Mouse (Mus musculus) left cerebral cortex, adult 18-20 months (tissue): ENCODE measurements around the gene Slc9a3r2. TPM values are rescaled to one million over a fixed set of nuclear protein-coding genes. Genes with fewer than 3 reads are reported as not detected.
"Not testable (repeated sequence)": the region's sequence is repeated elsewhere in the genome, so short reads cannot be mapped to it uniquely, and the experiment has no call there.

Source experiments
- DNase-seq, 2 experiments: peaks; one replicate each; pipeline ENCODE4 v3.0.0; 2021 to 2022; ENCODE audit warnings: low spot score in 2 of 2, mixed read lengths in 1 of 2
- total RNA-seq, 2 experiments: library from RNA; stranded (reverse); gene quantifications; 2 replicates each; pipeline ENCODE4 v1.2.3; 2021

Gene Slc9a3r2
- total RNA-seq, 2 experiments from 2014 or later = 47.3 to 52.7 TPM

DNA sequence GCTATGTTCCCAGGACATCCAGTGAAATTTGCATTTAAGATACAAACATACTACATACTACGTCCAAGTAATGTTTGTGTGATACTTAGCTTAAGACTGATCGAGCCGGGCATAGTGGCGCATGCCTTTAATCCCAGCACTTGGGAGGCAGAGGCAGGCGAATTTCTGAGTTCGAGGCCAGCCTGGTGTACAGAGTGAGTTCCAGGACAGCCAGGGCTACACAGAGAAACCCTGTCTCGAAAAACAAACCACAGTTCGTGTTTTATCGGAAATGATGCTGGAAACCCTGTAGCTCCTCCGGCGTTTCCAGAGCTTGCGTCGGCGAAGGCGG lies 19.1 kb upstream of the Slc9a3r2 start:
- not testable (repeated sequence) for DNase-seq

- DNase-seq = peak; percentile 41 to 57
Observed at GRCm38 (mm10) chr17:24667416-24667815, 17.3 kb upstream of the Slc9a3r2 start.

DNA sequence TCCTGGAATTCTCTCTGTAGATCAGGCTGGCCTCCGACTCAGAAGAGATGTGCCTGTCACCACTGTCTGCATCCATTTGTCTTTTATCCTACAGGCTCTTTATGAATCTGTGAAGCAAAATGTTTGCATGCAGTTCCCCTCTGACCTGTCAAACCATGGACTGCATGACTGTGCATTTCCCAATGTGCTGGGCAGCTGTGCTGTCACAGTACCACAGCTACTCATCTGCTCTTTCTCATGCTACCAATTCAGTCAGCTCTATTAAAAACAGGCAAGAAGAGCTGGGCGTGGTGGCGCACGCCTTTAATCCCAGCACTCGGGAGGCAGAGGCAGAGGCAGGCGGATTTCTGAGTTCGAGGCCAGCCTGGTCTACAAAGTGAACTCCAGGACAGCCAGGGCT lies 16.9 kb upstream of the Slc9a3r2 start:
- DNase-seq = not testable (repeated sequence)

- DNase-seq = no peak
Observed at GRCm38 (mm10) chr17:24658017-24658758, 8.1 kb upstream of the Slc9a3r2 start, which contains the start of gene Npw. Npw (minus strand) TSS chr17:24658457.

- no peak for DNase-seq
Observed at GRCm38 (mm10) chr17:24654969-24655368, 4.8 kb upstream of the Slc9a3r2 start.

- peak; percentile 66 to 67 for DNase-seq
Observed at GRCm38 (mm10) chr17:24653967-24654710, 4.0 kb upstream of the Slc9a3r2 start.

GRCm38 (mm10) chr17:24651835-24652234 lies 1.7 kb upstream of the Slc9a3r2 start:
- no peak for DNase-seq

GRCm38 (mm10) chr17:24650766-24651165 lies 639 bp upstream of the Slc9a3r2 start:
- DNase-seq = no peak

GRCm38 (mm10) chr17:24649581-24650069 lies 502 bp downstream of the Slc9a3r2 start:
- no peak for DNase-seq

GRCm38 (mm10) chr17:24648731-24649377 lies 1.3 kb downstream of the Slc9a3r2 start:
- no peak for DNase-seq

- DNase-seq = no peak
Observed at GRCm38 (mm10) chr17:24647493-24647892, 2.6 kb downstream of the Slc9a3r2 start.

DNA sequence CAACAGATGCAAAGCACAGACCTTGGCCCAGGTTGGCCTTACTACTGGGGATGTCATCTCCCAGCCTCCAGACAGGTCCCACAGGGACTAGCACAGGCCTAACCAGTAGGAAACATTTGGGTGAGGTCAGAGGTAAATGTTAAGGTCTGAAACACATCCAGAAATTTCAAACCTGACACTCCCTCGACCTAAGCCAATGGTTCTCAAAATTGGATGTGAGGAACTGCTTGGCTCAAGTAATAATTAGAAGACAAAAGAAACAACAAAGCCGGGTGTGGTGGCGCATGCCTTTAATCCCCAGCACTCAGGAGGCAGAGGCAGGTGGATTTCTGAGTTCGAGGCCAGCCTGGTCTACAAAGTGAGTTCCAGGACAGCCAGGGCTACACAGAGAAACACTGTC lies 3.7 kb downstream of the Slc9a3r2 start:
- DNase-seq = no peak

DNA sequence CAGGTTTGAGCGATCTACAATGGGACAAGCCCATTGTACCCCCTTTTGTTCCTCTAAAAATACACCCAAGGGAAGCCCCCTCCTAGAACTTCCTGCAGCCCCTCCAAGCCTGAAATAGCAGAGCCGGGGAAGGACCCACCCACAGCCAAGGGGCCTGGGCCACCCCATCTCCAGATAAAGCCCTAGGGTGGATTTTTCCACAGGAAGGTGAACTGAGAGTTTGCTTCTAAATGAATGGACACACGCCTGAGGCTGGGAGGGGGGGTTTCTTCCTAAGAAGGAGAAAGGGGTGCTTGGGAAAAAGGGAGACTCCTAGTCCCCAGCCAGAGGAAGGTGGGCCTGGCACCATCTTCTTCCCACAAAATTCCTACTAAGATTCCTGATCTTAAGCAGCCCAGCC lies 4.2 kb downstream of the Slc9a3r2 start:
- DNase-seq = no peak

DNA sequence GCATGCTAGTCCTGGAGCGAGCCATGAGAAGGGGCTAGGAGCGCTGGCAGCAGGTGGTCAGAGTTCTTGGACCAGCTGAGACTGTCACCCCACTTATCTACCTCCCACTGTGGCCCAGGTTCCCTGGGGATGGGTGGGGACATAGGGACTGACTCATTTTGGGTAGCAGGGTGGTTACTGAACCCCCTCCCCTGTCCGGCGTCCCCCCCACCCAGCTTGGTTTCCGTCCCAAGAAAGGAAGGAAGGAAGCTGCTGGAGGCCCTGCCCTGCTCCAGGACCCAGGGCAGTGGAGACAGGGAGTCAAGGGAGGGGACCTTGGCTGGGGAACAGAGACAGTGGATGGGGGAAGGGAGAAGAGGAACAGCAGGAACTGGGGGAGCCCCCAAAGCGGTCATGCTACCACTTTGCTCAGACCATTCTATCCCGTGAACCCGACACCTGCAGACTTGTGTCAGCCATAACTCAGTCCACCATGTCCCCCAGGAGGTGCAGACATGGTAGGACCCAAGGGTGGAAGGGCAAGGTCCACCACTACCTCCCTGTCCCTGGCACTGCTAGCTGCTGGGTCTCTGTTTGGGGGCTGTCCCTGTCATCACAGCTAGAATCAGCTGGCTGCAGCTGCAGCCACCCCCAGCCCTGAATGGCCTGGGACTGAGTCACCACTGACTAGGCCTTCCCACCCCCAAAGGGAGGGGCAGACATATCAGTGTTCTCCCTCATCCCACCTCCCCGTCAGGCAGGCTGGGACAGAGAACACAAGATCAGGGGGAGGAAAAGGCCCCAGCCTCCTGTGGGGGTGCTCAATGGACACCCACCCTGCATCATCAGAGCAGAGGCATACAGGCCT lies 5.0 kb downstream of the Slc9a3r2 start:
- DNase-seq = no peak

- DNase-seq = no peak
Observed at GRCm38 (mm10) chr17:24644030-24644715, 6.0 kb downstream of the Slc9a3r2 start.

GRCm38 (mm10) chr17:24642791-24643343 lies 7.3 kb downstream of the Slc9a3r2 start:
- DNase-seq = no peak

GRCm38 (mm10) chr17:24641944-24642343 lies 8.2 kb downstream of the Slc9a3r2 start:
- DNase-seq = no peak

DNA sequence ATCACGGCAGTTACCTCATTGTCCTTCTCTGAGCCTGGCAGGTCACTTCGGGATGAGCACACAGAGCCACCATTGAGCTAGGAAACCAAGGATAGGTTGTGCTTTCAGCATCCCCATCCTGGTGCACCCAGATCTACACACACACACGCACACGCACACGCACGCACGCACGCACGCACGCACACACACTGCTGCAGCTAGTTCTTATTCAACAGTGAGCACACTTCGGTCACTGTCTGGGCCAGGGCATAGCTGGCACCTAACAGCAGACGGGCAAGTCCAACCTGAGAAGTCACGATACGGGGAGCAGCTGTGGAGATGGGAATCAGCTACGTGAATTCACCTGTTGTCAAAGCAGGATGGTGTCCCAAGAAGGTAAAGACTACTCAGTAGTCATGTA lies 9.5 kb downstream of the Slc9a3r2 start:
- DNase-seq = no peak

DNA sequence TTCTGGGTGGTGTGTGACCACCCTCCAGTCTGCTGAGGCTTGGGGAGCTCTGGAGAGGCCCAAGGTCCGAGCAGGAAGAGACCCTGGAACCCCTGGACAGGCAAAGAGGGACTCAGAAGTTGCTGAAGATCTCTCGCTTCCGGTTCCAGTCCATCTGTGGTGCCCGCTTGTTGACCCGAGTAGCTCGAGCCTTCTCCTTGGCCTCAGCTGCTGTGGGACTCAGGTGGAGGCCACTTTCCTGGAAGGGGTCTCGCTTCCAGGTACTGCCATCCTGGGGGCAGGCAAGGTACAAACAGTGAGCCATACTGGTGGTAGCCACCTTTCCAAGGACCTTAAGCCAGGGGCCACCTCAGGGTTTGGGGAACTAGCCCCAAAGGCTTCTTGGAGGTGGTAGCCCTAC lies 10.0 kb downstream of the Slc9a3r2 start:
- no peak for DNase-seq

DNA sequence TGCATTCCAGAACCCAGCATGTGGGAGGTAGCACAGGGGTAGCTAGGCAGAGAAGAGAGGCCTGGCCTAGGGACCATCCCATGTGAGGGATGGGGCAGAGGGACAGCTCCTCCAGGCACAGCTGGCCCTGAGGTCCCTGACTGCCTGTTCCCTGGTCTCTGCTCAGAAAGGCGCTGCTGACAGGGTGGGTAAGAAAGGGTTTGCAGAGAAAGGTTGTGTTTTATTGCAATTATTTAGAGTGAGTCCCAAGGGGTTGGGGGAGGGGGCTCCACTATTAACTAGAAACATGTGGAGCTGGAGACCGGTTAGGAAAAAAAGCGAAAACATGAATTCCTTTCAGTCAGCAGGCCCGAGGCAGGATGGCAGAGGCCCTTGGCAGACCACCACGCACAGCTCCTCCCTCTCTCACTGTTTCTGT lies 10.5 kb downstream of the Slc9a3r2 start:
- no peak for DNase-seq
